9 mouse cellular contexts compared by ENCODE assay signal in the genomic region with DNA sequence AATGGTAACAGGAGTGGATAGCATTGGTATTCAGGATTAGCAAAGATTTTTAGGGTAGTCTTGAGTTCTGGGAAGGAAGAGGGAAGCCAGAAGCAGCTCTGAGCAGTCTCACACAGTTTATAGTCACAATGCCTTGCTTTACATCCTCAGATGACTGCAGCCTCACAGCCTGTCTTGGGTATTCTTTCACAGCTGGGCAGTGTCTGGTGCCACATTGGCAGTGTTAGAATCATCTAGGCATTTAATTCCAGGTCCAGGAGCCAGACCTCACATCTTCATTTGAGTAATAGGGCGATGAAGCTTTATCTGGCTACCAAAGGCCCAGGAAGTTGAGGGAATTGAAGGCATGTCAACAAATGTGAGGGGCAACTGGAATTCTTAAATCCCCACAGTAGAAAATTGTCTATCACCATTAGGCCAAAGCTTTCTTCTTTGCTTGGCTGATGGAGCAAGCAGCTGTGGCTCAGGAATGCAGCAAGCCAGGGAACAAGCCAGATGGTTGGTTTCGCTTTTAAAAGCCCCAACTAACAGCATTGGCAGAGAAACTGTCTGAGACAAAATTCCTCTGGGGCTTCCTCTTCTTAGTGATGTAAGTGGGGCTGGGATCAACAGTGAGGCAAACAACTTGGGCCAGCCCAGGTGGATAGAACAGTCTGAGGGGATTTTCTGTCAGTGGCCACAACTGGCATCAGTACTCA. TPM values are rescaled to one million over a fixed set of nuclear protein-coding genes. Genes with fewer than 3 reads are reported as not detected.
DNase-seq lines count a peak whose midpoint lies in the region; ATAC-seq lines count a peak whose summit lies in the region.
"Had no signal": no experiment of that assay in that cellular context is flagged by ENCODE, and none has a peak within 500 bp of the region (broad histone marks: within the 10 kb centered on the region; RNA-seq: fewer than 3 reads in every experiment).

No protein-coding gene starts in this region.

- no peaks in the 10 kb centered on the region for H3K9me3 ChIP-seq in stomach, embryonic 16.5 days (replicated peaks; ENCODE audit: control insufficient read depth, low read length)

- H3K9ac ChIP-seq in stomach, embryonic 16.5 days (ENCODE audit: low read length): no peak overlapping the region

- DNase-seq in adrenal gland, postnatal 14 days: peak; percentile 16
- DNase-seq in adrenal gland, postnatal 25 days: no peak
- DNase-seq in 3T3-L1 (ENCODE audit: low read depth, low spot score): peak; percentile 88
- peak; percentile 14 for DNase-seq in gastrocnemius, postnatal 10 days
- peak; percentile 5 for DNase-seq in layer of hippocampus, adult 9-10 months (ENCODE audit: low spot score)
- DNase-seq in liver: no peak

- H3K4me2 ChIP-seq in stomach, embryonic 16.5 days (ENCODE audit: low read depth, low read length): no peak overlapping the region

- H3K4me1 ChIP-seq in stomach, embryonic 16.5 days (ENCODE audit: control insufficient read depth, insufficient read depth, low read length): no peaks in the 10 kb centered on the region

- 56% methylated on average over 2 of the region's 2 CpGs for WGBS in stomach, embryonic 16.5 days

- no peak overlapping the region; the same call in 1 of the 2 replicates for H3K27ac ChIP-seq in stomach, embryonic 16.5 days (ENCODE audit: low read length)

- H3K4me3 ChIP-seq in stomach, embryonic 16.5 days (replicated peaks; ENCODE audit: low read length): no peak overlapping the region

- peak; percentile 29; the same call in 1 of the 2 replicates for ATAC-seq in stomach, embryonic 16.5 days (ENCODE audit: insufficient read depth, low FRiP score)
- ATAC-seq in erythroid progenitor cell, adult 5-6 weeks (replicated peaks; ENCODE audit: low FRiP score, poor library complexity, severe bottlenecking): no peak

- no peaks in the 10 kb centered on the region for H3K27me3 ChIP-seq in stomach, embryonic 16.5 days (ENCODE audit: control insufficient read depth, insufficient read depth, low read length)

- no peaks in the 10 kb centered on the region for H3K36me3 ChIP-seq in stomach, embryonic 16.5 days (ENCODE audit: control insufficient read depth, insufficient read depth, low read length)

RNA-seq across cellular contexts. Expression of a gene that starts 30.9 kb away (rescaled TPM):
- total RNA-seq in adrenal gland, postnatal 14 days (2021): not detected in 2 replicates
- not detected in 2 replicates for total RNA-seq in adrenal gland, postnatal 25 days (2021)
- not detected for total RNA-seq in gastrocnemius, postnatal 10 days (2021)
- 0.14 TPM in 1 of 2 replicates, not detected in the other for polyA plus RNA-seq in stomach, embryonic 16.5 days (2015; fragmentation: Nextera tagmentation; extraction: Ambion mirVana)
- total RNA-seq in erythroid progenitor cell, adult 5-6 weeks (2015; ENCODE audit: low replicate concordance): not detected in 2 replicates
- total RNA-seq in erythroid progenitor cell, adult 5-6 weeks (2017; ENCODE audit: low replicate concordance): 0.13 TPM in 1 of 2 replicates, not detected in the other
- polyA plus RNA-seq: cortical plate, adult 2 months had no signal

Comparison
In these comparisons a context has a peak if more than half of its experiments do, and no peak if none do; other contexts are left out.
1. DNase-seq: peak in adrenal gland, postnatal 14 days (single experiment), 3T3-L1 (single experiment), gastrocnemius, postnatal 10 days (single experiment) and layer of hippocampus, adult 9-10 months (single experiment); none in adrenal gland, postnatal 25 days (single experiment) and liver (single experiment).